Mouse (Mus musculus) fat pad, adult 2 months (tissue): ENCODE data around the gene Cdkal1.

Experiments
- DNase-seq: peaks from one replicate; pipeline ENCODE4 v3.0.0-alpha.2; 2011; ENCODE audit warnings: low read depth, low spot score; ENCODE audit errors: extremely low read depth

Gene Cdkal1

GRCm38 (mm10) chr13:29429877-29430276 lies 425.6 kb downstream of the Cdkal1 start:
- no peak for DNase-seq

GRCm38 (mm10) chr13:29429196-29429595 lies 426.3 kb downstream of the Cdkal1 start:
- DNase-seq = no peak

GRCm38 (mm10) chr13:29416450-29417136 lies 438.9 kb downstream of the Cdkal1 start:
- no peak for DNase-seq

GRCm38 (mm10) chr13:29415967-29416366 lies 439.5 kb downstream of the Cdkal1 start:
- DNase-seq = no peak

- DNase-seq = no peak
Observed at GRCm38 (mm10) chr13:29414878-29415277, 440.6 kb downstream of the Cdkal1 start.

GRCm38 (mm10) chr13:29414470-29414869 lies 441.0 kb downstream of the Cdkal1 start:
- no peak for DNase-seq

- no peak for DNase-seq
Observed at GRCm38 (mm10) chr13:29411176-29411575, 444.3 kb downstream of the Cdkal1 start.

- no peak for DNase-seq
Observed at GRCm38 (mm10) chr13:29407619-29408018, 447.9 kb downstream of the Cdkal1 start.

GRCm38 (mm10) chr13:29405316-29405715 lies 450.2 kb downstream of the Cdkal1 start:
- no peak for DNase-seq

GRCm38 (mm10) chr13:29403217-29403616 lies 452.3 kb downstream of the Cdkal1 start:
- DNase-seq = no peak

GRCm38 (mm10) chr13:29402526-29403040 lies 452.9 kb downstream of the Cdkal1 start:
- no peak for DNase-seq

GRCm38 (mm10) chr13:29399908-29400307 lies 455.6 kb downstream of the Cdkal1 start:
- no peak for DNase-seq

- no peak for DNase-seq
Observed at GRCm38 (mm10) chr13:29398456-29398855, 457.0 kb downstream of the Cdkal1 start.

- no peak for DNase-seq
Observed at GRCm38 (mm10) chr13:29395694-29396093, 459.8 kb downstream of the Cdkal1 start.

- no peak for DNase-seq
Observed at GRCm38 (mm10) chr13:29390025-29390424, 465.4 kb downstream of the Cdkal1 start.

- DNase-seq = no peak
Observed at GRCm38 (mm10) chr13:29388918-29389317, 466.6 kb downstream of the Cdkal1 start.

- no peak for DNase-seq
Observed at GRCm38 (mm10) chr13:29377572-29377971, 477.9 kb downstream of the Cdkal1 start.

- DNase-seq = no peak
Observed at GRCm38 (mm10) chr13:29371916-29372315, 483.6 kb downstream of the Cdkal1 start.

GRCm38 (mm10) chr13:29371466-29371771 lies 484.1 kb downstream of the Cdkal1 start:
- DNase-seq = no peak

GRCm38 (mm10) chr13:29370731-29371465 lies 484.6 kb downstream of the Cdkal1 start:
- DNase-seq = no peak

- no peak for DNase-seq
Observed at GRCm38 (mm10) chr13:29368806-29369205, 486.7 kb downstream of the Cdkal1 start.

GRCm38 (mm10) chr13:29364901-29365625 lies 490.4 kb downstream of the Cdkal1 start:
- no peak for DNase-seq
